Mouse (Mus musculus): ENCODE results near the gene St6galnac5. TPM values are rescaled to one million over a fixed set of nuclear protein-coding genes. Genes with fewer than 3 reads are reported as not detected.

The St6galnac5 gene
- polyA plus RNA-seq, 1 experiment: 0.11 TPM

DNA sequence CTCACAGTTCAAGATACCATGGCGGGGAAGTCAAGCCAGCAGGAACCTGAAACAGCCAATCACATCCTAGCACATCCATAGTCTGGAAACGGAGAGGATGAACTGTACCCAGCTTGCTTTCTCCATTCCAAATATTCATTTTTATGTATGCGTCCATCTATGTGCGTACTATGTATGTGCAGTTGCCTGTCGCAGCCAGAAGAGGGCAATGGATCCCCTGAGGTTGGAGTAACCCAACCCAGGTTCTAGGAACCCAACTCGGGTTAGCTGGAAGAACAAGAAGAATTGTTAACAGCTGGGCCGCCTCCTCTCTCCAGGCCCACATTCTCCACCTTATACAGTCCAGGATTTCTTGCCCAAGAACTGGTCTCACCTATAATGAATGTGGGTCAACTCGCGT lies 31.1 kb downstream of the St6galnac5 start:
- DNase-seq (ENCODE audit: low spot score): no peak

GRCm38 (mm10) chr3:152950299-152950698 lies 31.7 kb downstream of the St6galnac5 start:
- no peak for DNase-seq (ENCODE audit: low spot score)

DNA sequence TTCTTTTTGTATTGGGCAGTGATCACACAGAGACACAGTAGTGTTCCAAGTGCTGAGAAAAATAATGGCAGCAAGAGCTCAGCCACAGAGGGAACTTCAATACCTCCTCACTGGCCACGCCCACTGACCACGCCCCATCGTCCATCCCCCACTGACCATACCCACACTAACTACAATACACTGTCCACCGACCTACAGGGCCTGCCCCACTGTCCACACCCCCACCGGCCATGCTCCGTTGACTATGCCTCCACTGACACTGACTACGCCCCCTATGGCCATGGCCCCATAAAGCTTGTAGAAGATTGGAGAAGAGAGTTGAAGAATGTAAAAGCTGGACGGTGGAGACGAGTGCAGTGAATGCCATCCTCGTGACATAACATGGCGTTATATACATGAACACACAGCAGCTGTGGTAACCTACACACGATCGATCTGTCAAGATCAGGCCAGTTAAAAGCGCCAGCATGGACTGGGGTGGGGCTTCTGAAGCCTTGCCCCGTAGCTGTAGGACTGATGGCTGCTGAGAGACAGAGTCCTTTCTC lies 32.7 kb downstream of the St6galnac5 start:
- DNase-seq (ENCODE audit: low spot score): no peak

GRCm38 (mm10) chr3:152948556-152948955 lies 33.5 kb downstream of the St6galnac5 start:
- DNase-seq (ENCODE audit: low spot score): no peak

DNA sequence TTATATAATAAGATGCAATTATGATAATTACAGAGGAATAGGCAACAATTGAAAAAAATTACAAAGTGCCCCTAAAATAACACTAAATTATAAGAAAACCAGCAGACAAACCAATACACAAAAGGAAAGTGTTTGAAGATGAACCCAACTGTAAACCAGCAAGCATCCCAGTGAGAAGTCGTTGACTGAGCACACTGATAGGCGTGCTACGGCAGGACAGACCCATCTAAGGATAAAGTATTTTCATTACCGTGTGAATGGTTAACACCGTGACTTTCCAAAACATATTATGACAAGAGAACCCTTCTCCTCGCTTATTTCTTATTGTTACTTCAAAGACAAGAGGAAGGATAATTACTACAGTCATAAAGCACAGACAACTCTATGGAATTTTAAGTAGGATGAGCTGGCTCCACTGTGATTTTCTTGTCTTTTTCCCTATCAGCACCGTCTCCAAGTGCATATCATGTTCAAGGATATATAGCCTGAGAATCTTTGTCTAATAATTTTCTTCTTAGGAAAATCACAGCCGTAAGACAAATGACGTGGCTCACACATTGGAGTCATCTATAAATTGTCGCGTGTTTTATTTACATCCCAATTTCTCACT lies 34.9 kb downstream of the St6galnac5 start:
- DNase-seq (ENCODE audit: low spot score): no peak

- no peak for DNase-seq (ENCODE audit: low spot score)
These were observed 37.3 kb downstream of the St6galnac5 start for GRCm38 (mm10) chr3:152944766-152945165.

DNA sequence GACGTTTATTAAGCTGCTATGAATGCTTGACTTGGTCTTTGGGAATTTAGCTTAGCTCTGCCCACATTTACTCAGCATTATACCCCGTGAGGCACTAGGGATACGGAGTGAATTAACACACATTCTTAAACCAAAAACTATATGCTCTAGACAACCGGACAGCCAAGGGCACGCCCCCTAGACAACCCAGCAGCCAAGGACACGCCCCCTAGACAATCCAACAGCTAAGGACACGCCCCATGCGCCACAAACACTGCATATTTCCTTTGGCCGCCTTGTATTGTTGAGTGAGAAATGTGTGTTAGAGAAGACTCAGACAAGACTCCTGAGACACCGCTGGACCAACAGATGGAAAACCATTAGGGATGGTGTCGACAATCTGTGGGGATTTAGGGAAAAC lies 39.1 kb downstream of the St6galnac5 start:
- no peak for DNase-seq (ENCODE audit: low spot score)

DNA sequence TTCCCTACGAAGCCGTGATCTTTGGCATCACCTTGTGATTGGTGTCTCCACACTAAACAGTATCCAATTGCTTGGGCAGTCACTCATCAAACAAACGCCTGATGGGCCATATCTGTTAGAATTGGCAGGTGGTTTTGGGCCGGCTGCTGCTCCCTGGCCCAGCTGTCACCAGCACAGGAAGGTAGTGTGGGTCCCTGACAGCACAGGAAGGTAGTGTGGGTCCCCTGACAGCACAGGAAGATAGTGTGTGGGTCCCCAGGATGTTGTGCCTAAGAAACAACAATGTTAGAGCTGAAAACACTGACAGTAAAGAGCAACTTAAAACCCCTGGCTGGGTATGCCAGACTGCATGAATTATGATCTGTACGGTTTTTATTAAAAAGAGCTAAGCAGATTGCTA lies 40.4 kb downstream of the St6galnac5 start:
- no peak for DNase-seq (ENCODE audit: low spot score)

DNA sequence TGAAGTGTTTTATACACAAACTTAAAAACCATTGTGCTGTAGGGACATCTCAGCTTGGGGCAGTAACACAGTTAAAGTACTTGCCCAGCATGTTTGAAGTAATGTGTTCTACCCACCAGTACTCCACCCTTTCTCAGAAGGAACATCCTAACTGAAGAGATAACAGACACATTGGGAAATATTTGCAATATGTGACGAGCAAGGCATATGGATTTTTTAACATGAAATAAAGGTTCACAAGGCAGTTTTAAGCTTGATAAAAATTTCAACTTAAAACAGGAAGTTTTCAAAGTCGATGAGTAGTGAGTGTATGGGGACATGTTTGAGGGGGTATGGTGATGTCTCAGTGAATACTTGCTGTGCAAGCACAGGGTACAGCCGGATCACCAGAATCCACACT lies 45.7 kb downstream of the St6galnac5 start:
- DNase-seq (ENCODE audit: low spot score): no peak

DNA sequence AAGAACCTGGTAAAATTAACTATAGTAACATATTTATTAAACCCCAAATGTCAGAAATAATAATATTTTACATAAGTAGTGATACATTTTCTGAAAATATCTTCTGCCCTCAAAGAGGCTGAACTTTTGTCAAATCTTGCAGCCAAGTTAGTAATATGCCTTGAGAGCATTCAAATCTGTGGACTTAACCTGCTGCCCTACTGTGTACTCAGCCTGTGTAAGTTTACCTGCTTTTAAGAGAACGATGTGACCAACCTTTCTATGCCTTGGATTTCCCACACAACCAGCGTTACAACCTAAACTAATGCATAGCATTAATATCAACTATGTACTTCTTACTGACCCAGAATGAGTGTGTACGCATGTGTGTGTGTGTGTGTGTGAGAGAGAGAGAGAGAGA lies 48.3 kb downstream of the St6galnac5 start:
- DNase-seq (ENCODE audit: low spot score): no peak

DNA sequence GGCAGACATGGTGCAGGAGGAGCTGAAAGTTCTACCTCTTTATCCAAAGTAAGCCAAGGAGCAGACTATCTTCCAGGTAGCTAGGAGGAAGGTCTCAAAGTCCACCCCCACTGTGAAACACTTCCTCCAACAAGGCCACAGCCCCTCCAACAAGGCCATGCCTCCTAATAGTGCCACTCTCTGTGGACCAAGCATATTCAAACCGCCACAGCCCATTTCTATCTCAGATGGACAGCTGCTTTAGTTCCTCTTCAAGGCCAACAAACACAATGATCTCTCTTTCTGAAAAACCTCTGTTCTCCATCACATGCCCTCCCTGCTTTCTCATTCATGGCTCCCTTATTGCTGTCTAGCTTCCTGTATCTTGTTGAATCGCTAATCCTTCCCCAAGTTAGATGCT lies 49.5 kb downstream of the St6galnac5 start:
- DNase-seq (ENCODE audit: low spot score): no peak

- DNase-seq (ENCODE audit: low spot score): no peak
These were observed 50.0 kb downstream of the St6galnac5 start for GRCm38 (mm10) chr3:152932096-152932495.

- DNase-seq (ENCODE audit: low spot score): no peak
These were observed 50.7 kb downstream of the St6galnac5 start for GRCm38 (mm10) chr3:152931354-152931753.

- no peak for DNase-seq (ENCODE audit: low spot score)
These were observed 52.2 kb downstream of the St6galnac5 start for GRCm38 (mm10) chr3:152929788-152930281.

DNA sequence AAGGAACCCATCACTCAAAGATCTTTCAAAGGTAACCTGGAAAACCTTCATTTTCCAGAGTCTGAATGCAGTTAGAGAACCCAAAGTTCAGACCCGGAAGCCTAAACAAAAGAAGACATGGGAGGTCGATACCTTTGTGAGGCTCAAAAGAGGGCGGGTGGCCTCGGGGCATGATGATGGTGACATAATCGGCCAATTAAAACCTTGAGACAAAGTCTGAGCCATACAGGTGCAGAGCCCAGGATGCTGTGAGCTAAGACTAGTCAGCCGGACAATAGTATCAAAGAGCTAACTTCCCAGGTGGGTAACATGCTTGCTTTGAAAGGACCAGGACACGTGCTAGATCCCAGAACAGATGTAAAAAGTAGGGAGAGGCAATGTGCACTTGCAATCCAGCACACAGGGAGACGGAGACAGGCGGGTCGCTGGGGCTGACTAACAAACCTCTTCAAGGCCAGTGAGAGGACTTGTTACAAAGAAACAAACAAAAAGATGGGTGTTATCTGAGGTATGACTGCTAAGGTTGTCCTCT lies 52.7 kb downstream of the St6galnac5 start:
- DNase-seq (ENCODE audit: low spot score): no peak

GRCm38 (mm10) chr3:152928287-152928975 lies 53.6 kb downstream of the St6galnac5 start:
- no peak for DNase-seq (ENCODE audit: low spot score)

- no peak for DNase-seq (ENCODE audit: low spot score)
These were observed 55.9 kb downstream of the St6galnac5 start for GRCm38 (mm10) chr3:152926166-152926565.

GRCm38 (mm10) chr3:152925364-152925763 lies 56.7 kb downstream of the St6galnac5 start:
- no peak for DNase-seq (ENCODE audit: low spot score)

DNA sequence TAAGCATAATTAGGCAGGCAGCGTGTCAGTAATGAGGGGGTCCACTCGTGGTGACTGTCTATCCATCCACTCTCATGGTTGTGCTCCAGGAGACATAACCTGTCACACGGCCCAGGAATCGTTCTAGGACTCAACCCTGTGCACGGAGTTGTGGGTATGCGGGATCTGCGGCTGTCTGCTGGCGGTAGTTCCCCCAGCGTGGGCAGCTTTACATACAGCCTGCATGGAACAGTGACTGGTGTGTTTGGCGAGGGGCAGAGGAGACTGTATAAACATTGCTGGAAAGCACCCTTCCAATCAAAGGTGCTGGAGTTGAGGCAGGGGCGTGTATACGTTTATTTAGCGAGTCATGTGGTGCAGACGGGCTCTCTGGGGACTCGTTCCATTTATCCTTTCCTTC lies 58.5 kb downstream of the St6galnac5 start:
- DNase-seq (ENCODE audit: low spot score): no peak

- DNase-seq (ENCODE audit: low spot score): no peak
These were observed 61.7 kb downstream of the St6galnac5 start for GRCm38 (mm10) chr3:152920365-152920764.

- no peak for DNase-seq (ENCODE audit: low spot score)
These were observed 62.9 kb downstream of the St6galnac5 start for GRCm38 (mm10) chr3:152919101-152919500.

- DNase-seq (ENCODE audit: low spot score): no peak
These were observed 64.5 kb downstream of the St6galnac5 start for GRCm38 (mm10) chr3:152917579-152917978.

DNA sequence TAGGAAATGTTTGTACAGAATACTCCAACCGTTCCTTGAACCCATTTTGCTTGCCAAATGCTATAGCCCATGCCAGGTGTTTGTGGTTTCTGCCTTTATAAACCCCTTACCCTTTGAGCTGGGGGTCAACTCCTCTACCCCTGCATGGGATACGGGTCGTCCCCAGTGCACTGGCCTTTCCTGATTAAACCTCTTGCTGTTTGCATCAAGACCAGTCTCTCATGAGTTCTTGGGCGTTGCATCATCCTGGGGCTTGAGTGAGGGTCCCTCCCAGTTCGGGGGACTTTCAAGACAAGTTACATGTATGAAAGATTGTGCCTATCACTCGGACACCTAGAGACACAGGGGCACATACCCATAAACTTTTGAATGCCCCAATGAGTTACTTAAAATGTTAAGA lies 67.7 kb downstream of the St6galnac5 start:
- DNase-seq (ENCODE audit: low spot score): no peak

All from urinary bladder, adult 2 months (tissue).